Comparison of ENCODE assay signal across 23 mouse cellular contexts in genomic region chr5:110471285-110471684, GRCm38 (mm10).
"Had no signal": no experiment of that assay in that cellular context is flagged by ENCODE, and none has a peak within 500 bp of the region (broad histone marks: within the 10 kb centered on the region; RNA-seq: fewer than 3 reads in every experiment).

No protein-coding gene starts in this region.

- H3K36me3 ChIP-seq: limb, embryonic 12.5 days; limb, embryonic 15.5 days; liver, embryonic 12.5 days; liver, embryonic 15.5 days; lung, embryonic 15.5 days; midbrain, embryonic 13.5 days; neural tube, embryonic 12.5 days; neural tube, embryonic 15.5 days; stomach, embryonic 15.5 days had no signal

- H3K4me1 ChIP-seq: liver, embryonic 15.5 days; lung, embryonic 15.5 days had no signal

- H3K9ac ChIP-seq: limb, embryonic 12.5 days; limb, embryonic 15.5 days; liver, embryonic 12.5 days; liver, embryonic 15.5 days; lung, embryonic 15.5 days; midbrain, embryonic 13.5 days; neural tube, embryonic 12.5 days; neural tube, embryonic 15.5 days; stomach, embryonic 15.5 days had no signal

- H3K4me2 ChIP-seq: limb, embryonic 12.5 days; limb, embryonic 15.5 days; liver, embryonic 12.5 days; liver, embryonic 15.5 days; lung, embryonic 15.5 days; midbrain, embryonic 13.5 days; neural tube, embryonic 12.5 days; neural tube, embryonic 15.5 days; stomach, embryonic 15.5 days had no signal

- ATAC-seq: intestine, postnatal 0 days; liver, embryonic 12.5 days; midbrain, embryonic 13.5 days had no signal

- H3K9me3 ChIP-seq: limb, embryonic 12.5 days; limb, embryonic 15.5 days; liver, embryonic 12.5 days; liver, embryonic 15.5 days; lung, embryonic 15.5 days; midbrain, embryonic 13.5 days; neural tube, embryonic 12.5 days; neural tube, embryonic 15.5 days; stomach, embryonic 15.5 days had no signal

- H3K4me3 ChIP-seq: layer of hippocampus, adult 2 months; left cerebral cortex, adult 2 months; limb, embryonic 12.5 days; limb, embryonic 15.5 days; liver, embryonic 12.5 days; liver, embryonic 15.5 days; lung, embryonic 15.5 days; midbrain, embryonic 13.5 days; neural tube, embryonic 12.5 days; neural tube, embryonic 15.5 days; stomach, embryonic 15.5 days had no signal

- H3K27me3 ChIP-seq: limb, embryonic 15.5 days; lung, embryonic 15.5 days; neural tube, embryonic 15.5 days; stomach, embryonic 15.5 days had no signal

- DNase-seq: layer of hippocampus, adult 9-11 months; layer of hippocampus, postnatal 36 days; left cerebral cortex, postnatal 4 days; lung, adult 18-20 months; lung, postnatal 14 days; right cerebral cortex, adult 18-20 months; right cerebral cortex, postnatal 14 days; right cerebral cortex, postnatal 4 days; thymus, postnatal 25 days had no signal

- H3K27ac ChIP-seq: kidney, postnatal 0 days; layer of hippocampus, adult 2 months; left cerebral cortex, adult 2 months; limb, embryonic 12.5 days; limb, embryonic 15.5 days; liver, embryonic 12.5 days; liver, embryonic 15.5 days; lung, embryonic 15.5 days; macrophage; midbrain, embryonic 13.5 days; neural tube, embryonic 12.5 days; neural tube, embryonic 15.5 days; stomach, embryonic 15.5 days had no signal
